ENCODE assay signal across 28 mouse cellular contexts in the genomic region with DNA sequence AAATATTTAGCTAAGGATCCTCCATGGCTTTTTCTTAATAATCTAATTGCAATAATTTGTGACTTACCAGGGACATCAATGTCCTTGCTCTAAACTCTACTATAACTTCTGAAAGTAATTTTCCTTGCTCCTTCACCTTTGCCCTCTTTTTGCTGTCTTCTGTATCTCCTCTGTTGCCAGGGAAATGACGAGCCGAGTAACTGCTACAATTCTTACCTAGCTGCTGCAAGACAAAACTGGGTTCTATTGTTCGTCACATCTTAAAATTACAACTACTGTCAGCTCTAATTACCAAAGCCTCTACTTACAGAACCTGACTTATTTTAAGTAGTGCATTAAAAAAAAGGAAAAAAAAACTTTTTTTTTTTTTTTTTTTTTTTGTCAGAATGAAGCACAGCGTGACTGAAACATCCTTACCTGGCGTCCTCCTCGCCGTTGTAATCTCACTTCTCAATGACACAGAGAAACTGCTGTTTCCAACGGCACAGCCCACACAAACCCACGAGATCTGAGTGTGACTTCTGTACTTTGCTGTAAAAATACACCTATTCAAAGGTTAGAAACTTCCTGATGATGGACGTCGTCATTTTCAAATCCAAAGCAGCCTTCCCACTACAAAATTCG.
DNase-seq lines count a peak whose midpoint lies in the region; ATAC-seq lines count a peak whose summit lies in the region.
"Had no signal": no experiment of that assay in that cellular context is flagged by ENCODE, and none has a peak within 500 bp of the region (broad histone marks: within the 10 kb centered on the region; RNA-seq: fewer than 3 reads in every experiment).

No protein-coding gene starts in this region.

- peak; percentile 11 for DNase-seq in forebrain, embryonic 14.5 days (ENCODE audit: low spot score)
- DNase-seq in forebrain, embryonic 10.5 days (ENCODE audit: extremely low spot score, low spot score) = no peak
- peak; percentile 31 for DNase-seq in left cerebral cortex, adult 11 months (ENCODE audit: low spot score)
- no peak for DNase-seq in left cerebral cortex, postnatal 10 days (ENCODE audit: extremely low spot score in 1 of 2, low spot score in 2 of 2)
- DNase-seq in right cerebral cortex, postnatal 10 days (ENCODE audit: low spot score in 2 of 2) = peak; percentile 38 to 41
- no peak for DNase-seq in right cerebral cortex, postnatal 4 days
- DNase-seq in cerebellum, adult 8-10 months = no peak
- DNase-seq: adrenal gland, postnatal 36 days; cerebellum, adult 18-20 months; cerebellum, postnatal 25 days; heart, adult 11 months; kidney, adult 11 months; kidney, postnatal 36 days; layer of hippocampus, adult 9-11 months; lung, embryonic 14.5 days; lung, postnatal 36 days; thymus, adult 18-20 months; thymus, postnatal 36 days had no signal

- no peak overlapping the region for H3K9ac ChIP-seq in forebrain, embryonic 14.5 days (ENCODE audit: low read length)
- H3K9ac ChIP-seq: kidney, embryonic 15.5 days; limb, embryonic 15.5 days; liver, embryonic 14.5 days; lung, embryonic 14.5 days; midbrain, embryonic 13.5 days had no signal

- H3K4me1 ChIP-seq in forebrain, embryonic 14.5 days (ENCODE audit: control insufficient read depth, insufficient read depth, low read length) = no peaks in the 10 kb centered on the region
- no peaks in the 10 kb centered on the region; the same call in none of the 2 replicates for H3K4me1 ChIP-seq in forebrain, embryonic 10.5 days
- H3K4me1 ChIP-seq: kidney, embryonic 15.5 days; limb, embryonic 15.5 days; midbrain, embryonic 13.5 days had no signal

- H3K4me3 ChIP-seq in forebrain, embryonic 14.5 days (ENCODE audit: low read depth, low read length) = no peak overlapping the region
- H3K4me3 ChIP-seq in forebrain, embryonic 10.5 days = no peak overlapping the region
- H3K4me3 ChIP-seq: kidney, embryonic 15.5 days; limb, embryonic 15.5 days; megakaryocyte, embryonic 14.5 days; midbrain, embryonic 13.5 days had no signal

- no peaks in the 10 kb centered on the region for H3K9me3 ChIP-seq in forebrain, embryonic 14.5 days (replicated peaks; ENCODE audit: control insufficient read depth, low read length)
- no peaks in the 10 kb centered on the region for H3K9me3 ChIP-seq in forebrain, embryonic 10.5 days
- H3K9me3 ChIP-seq: kidney, embryonic 15.5 days; limb, embryonic 15.5 days; megakaryocyte, embryonic 14.5 days; midbrain, embryonic 13.5 days had no signal

- WGBS in forebrain, embryonic 14.5 days = 86% methylated on average over 12 of the region's 12 CpGs
- 73% methylated on average over 12 of the region's 12 CpGs for WGBS in forebrain, embryonic 10.5 days

- H3K4me2 ChIP-seq in forebrain, embryonic 14.5 days (ENCODE audit: low read length) = no peak overlapping the region
- H3K4me2 ChIP-seq: heart, embryonic 11.5 days; kidney, embryonic 15.5 days; limb, embryonic 15.5 days; lung, embryonic 14.5 days; midbrain, embryonic 13.5 days had no signal

- no peak overlapping the region for H3K27ac ChIP-seq in forebrain, embryonic 14.5 days (ENCODE audit: low read depth, low read length)
- no peak overlapping the region for H3K27ac ChIP-seq in forebrain, embryonic 10.5 days
- H3K27ac ChIP-seq: hindbrain, postnatal 0 days; kidney, embryonic 15.5 days; limb, embryonic 15.5 days; liver, embryonic 14.5 days; midbrain, embryonic 13.5 days had no signal

- no peak for ATAC-seq in forebrain, embryonic 14.5 days
- no peak for ATAC-seq in granulocyte monocyte progenitor cell, adult 5-6 weeks (replicated peaks; ENCODE audit: poor library complexity, severe bottlenecking)
- ATAC-seq: CD4-positive, CD25-positive, alpha-beta regulatory T cell, adult 4 months; forebrain, embryonic 16.5 days; hindbrain, postnatal 0 days; midbrain, embryonic 13.5 days had no signal

- intact Hi-C loops in left cerebral cortex, postnatal 10 days (cut with DNase I) = no loop called here

- H3K27me3 ChIP-seq in forebrain, embryonic 14.5 days (replicated peaks; ENCODE audit: control insufficient read depth, insufficient read depth, low read length) = no peaks in the 10 kb centered on the region
- H3K27me3 ChIP-seq in forebrain, embryonic 10.5 days (ENCODE audit: poor library complexity, severe bottlenecking) = no peaks in the 10 kb centered on the region
- H3K27me3 ChIP-seq: kidney, embryonic 15.5 days; limb, embryonic 15.5 days; megakaryocyte, embryonic 14.5 days; midbrain, embryonic 13.5 days had no signal

- H3K36me3 ChIP-seq in forebrain, embryonic 14.5 days (ENCODE audit: control insufficient read depth, insufficient read depth, low read length) = no peaks in the 10 kb centered on the region
- H3K36me3 ChIP-seq in forebrain, embryonic 10.5 days (replicated peaks) = no peaks in the 10 kb centered on the region
- H3K36me3 ChIP-seq: kidney, embryonic 15.5 days; limb, embryonic 15.5 days; midbrain, embryonic 13.5 days had no signal

Comparison
In these comparisons a context has a peak if more than half of its experiments do, and no peak if none do; other contexts are left out.
1. DNase-seq: peak in forebrain, embryonic 14.5 days (single experiment), left cerebral cortex, adult 11 months (single experiment) and right cerebral cortex, postnatal 10 days (2 of 2); none in forebrain, embryonic 10.5 days (single experiment), left cerebral cortex, postnatal 10 days (0 of 2), right cerebral cortex, postnatal 4 days (single experiment) and cerebellum, adult 8-10 months (single experiment).